Mouse (Mus musculus): ENCODE results near the gene Slc22a1.

The Slc22a1 gene

DNA sequence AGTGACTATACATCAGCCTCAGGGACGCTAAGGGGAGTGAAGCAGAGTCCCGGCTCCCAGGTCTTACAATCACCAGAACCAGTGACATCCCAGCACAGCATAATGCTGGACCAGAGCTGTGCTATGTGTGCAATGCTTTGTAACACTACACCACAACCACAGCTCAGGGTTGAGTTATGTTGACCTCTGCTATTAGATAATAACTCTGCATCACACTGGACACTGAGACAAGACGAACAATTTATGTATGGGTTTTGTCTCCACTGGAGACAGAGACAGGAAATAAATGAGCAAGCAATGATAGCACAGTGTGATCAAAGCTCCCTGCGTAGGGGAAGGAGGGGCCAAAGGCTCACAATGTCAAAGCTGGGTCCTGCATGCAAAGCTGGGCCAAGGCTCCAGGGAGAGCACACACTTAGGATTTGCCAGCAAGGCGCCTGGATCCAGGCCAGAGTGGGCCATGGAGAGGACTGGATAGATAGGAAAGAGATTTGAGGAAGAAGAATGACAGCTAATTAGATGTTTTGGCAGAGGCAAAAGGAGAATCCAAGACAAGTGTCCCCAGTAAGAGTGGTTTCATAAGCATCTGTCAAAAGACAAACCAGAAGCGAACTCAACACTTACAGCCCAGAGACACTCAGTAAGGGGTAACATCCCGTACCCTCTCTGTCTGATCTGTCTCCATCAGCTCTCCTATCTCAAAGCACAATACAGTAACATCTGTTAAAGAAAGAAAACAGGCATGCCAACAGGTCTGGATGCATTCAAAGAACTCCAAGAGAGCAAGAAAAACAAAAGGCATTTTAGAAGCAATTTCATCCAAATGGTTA is 43.6 kb downstream of the Slc22a1 start:
- DNase-seq = peak in 1 of 2 experiments; percentile 12

DNA sequence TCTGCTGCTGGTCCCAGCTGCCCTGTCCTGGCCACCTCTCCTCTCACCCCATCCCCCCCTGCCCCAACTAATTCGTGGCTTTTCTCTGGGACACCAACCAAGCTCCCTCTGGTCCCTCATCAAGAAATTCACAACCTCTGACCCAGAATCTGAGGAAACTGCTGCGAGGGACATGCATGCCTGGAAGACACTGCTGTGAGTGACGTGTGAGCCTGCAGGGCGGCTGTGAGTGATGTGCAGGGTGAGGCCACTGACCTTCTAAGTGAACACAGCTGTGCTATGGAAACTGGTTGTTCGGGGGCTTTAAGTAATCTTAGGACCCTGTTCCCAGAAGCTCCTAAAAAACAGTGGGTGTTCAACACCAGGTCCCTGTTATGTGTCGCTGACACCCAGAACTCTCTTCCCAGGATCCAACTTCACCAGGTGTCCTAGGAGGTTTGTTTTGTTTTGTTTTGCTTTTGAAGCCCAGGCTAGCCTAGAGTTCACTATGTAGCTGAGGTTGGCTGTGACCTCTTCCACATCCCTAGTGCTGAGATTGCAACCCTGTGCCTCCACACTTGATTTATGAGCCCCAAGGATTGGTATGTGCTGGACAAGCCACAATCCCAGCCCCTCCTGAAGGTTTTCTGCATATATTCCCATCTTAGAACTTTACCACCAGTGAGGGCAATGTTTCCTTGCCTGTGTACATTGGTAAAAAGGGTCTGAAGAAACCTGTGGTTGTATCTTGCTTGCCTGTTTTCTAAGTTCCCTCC is 44.5 kb downstream of the Slc22a1 start:
- DNase-seq = no peak

DNA sequence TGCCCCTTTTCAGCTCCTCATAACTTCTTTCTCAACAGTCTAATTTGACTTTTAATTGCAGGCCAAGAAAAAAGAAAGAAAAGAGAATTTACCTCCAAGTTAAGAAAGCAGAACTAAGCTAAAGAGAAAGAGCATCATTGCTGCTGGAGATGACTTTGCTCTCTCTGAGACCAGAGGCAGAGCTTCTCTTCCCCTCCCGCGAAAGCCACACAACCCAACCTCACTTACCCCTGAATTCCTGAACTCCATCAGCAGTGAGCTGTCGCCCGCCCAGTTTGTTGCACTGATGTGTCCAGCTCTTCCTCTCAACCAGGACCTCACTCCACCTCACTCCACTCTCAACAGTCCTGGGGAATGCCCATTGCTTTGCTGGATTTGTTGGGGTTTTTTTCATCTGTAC is 47.6 kb downstream of the Slc22a1 start:
- no peak for DNase-seq

DNA sequence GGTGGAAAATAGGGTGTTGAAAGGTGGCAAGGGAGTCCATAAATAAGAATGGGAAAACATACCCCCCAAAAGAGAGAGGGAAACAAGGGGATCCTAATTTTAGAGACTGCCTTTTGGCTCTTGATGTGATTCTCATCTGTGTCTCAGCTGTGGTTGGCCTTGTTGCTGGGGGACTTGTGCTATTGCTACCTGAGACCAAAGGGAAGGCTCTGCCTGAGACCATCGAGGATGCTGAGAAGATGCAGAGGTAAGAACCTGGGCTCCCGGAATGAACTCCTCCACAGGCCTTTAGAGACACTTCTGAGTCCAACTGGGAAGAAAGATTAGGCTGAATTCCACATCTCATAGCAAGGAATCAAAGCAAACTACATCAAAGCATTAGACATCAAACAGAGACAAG is 56.0 kb downstream of the Slc22a1 start:
- DNase-seq = no peak

DNA sequence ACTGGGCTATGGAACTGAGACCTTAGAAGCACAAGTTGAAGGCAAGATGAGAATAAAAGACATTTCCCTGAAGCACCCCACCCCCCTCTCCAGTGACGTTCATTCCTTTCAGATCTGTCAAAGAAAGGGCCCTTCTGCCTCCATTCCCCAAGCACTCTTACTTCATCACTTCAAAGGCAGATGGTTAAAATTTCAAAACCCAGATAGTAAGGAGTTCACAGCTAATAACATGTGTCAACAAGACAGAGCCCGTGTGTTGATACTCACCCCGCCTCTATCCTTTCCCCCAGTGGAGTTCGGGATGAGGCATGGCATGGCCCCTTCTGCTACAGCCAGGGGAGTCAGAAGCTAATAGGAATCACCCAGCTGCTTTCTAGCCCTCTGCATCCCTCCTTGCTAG is 60.2 kb downstream of the Slc22a1 start:
- DNase-seq = no peak

DNA sequence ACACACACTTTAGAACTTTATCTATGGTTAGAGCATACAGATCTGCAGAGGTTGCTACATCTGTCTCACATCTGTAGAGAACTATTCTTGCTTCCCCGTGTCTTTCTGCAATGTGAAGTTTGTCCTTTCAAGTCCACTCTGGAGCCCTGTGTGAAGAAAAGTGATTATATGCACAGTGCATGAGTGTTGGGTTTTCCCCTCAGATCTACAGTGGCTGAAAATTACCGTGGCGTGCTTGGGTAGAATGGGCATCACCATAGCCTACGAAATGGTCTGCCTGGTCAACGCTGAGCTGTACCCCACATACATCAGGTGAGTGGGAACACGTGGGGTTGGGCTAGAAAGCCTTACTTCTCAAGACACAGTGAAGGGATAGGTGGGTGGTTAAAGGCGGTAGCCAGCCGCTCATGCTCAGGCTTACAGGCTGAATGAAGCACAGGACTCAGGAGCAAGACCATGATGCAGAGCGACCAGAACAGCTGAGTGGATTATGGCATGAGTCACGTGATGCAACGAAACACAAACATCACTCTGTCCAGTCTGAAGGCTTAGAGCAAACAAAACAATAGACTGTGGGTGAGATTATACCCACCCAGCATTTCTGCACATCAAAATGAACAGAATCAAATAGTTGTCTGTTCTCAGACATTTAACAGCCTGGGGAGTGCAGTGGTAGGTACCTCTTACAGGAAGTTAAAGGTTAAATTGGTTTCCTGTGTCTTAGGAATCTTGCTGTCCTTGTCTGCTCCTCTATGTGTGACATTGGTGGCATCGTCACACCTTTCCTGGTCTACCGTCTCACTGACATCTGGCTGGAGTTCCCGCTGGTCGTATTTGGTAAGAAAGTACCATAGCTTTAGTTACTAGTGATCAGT is 60.9 kb downstream of the Slc22a1 start:
- DNase-seq = no peak

DNA sequence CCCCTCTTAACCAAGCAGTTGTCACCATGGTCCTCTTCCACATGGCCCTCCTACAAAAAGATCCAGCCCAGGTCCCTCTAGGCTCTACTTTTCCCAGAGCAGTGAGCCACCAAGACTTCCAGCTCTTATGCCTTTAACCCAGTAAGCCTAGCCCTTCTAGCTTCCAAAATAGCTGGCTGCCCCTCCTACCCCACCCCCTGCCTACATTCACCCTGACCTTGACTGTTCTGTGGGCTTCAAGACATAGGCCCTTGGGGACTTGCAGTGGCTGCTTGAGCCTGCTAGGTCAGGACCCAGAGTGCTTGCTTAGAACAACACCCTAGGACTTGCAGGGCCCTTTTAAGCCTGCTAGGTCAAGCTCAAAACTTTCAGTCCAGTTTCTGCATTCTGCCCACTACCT is 68.4 kb downstream of the Slc22a1 start:
- no peak for DNase-seq

DNA sequence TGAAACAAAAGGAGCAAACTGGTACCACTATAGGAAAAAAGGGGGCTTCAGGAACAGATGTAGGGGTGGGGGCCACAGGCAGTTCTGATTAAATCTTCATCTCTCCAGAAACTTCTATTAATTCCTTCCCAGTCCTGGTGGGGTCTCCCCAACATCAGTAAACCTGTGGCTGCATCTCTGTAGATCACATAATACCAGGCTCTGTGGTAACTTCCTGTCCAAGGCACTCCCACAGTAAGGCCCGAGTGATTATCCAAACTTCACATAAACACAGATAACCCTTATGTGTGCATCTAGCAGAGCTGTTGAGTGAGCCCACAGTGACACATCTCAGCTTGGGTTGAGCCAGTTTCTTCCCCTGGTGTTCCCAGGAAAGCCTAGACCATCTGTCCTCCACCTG is 69.0 kb downstream of the Slc22a1 start:
- no peak for DNase-seq

Measured in cerebellum, postnatal 25 days (tissue).